Mouse (Mus musculus) embryonic facial prominence, embryonic 13.5 days (tissue): ENCODE results near the gene Kmt2d. TPM values are rescaled to one million over a fixed set of nuclear protein-coding genes. Genes with fewer than 3 reads are reported as not detected.

Experiments
- ATAC-seq: fragments of 200-750 bp; cut with Nextera tagmentation; 2 replicates; pipeline ENCODE4 v1.8.0; 2017; ENCODE audit warnings: low read depth; ENCODE audit not compliant: insufficient number of reproducible peaks, insufficient read depth, low FRiP score, low TSS enrichment
- H3K27ac ChIP-seq: fragments of 300-500 bp; sonication (generic); 2 replicates; pipeline ENCODE4 v1.5.1; 2015; ENCODE audit warnings: moderate library complexity, mild to moderate bottlenecking, inconsistent platforms
- H3K27me3 ChIP-seq: fragments of 300-500 bp; sonication (generic); 2 replicates; pipeline ENCODE4 v1.6.1; 2015; ENCODE audit warnings: mild to moderate bottlenecking, inconsistent platforms
- H3K36me3 ChIP-seq: fragments of 300-500 bp; sonication (generic); 2 replicates; pipeline ENCODE4 v1.6.1; 2015; ENCODE audit warnings: mild to moderate bottlenecking, inconsistent platforms
- H3K4me1 ChIP-seq: fragments of 300-500 bp; sonication (generic); 2 replicates; pipeline ENCODE4 v1.6.1; 2015; ENCODE audit warnings: inconsistent platforms
- H3K4me2 ChIP-seq: fragments of 300-500 bp; sonication (generic); 2 replicates; pipeline ENCODE4 v1.6.1; 2015; ENCODE audit warnings: moderate library complexity, mild to moderate bottlenecking, inconsistent platforms
- H3K4me3 ChIP-seq: fragments of 300-500 bp; sonication (generic); 2 replicates; pipeline ENCODE4 v1.5.1; 2015; ENCODE audit warnings: mild to moderate bottlenecking, inconsistent platforms
- H3K9ac ChIP-seq: fragments of 300-500 bp; sonication (generic); 2 replicates; pipeline ENCODE4 v1.6.1; 2015; ENCODE audit warnings: mild to moderate bottlenecking, inconsistent platforms
- H3K9me3 ChIP-seq: fragments of 300-500 bp; sonication (generic); 2 replicates; pipeline ENCODE4 v1.6.1; 2016; ENCODE audit warnings: inconsistent platforms
- WGBS: fragments of 180-500 bp; shearing (Covaris S2); methylation state at CpG from one replicate; pipeline ENCODE4 v1.1.7; 2015; ENCODE audit warnings: mixed read lengths; 5-methylcytosine and 5-hydroxymethylcytosine counted together
- polyA plus RNA-seq: library from polyadenylated mRNA; unstranded; fragments of >200 nt; fragmentation: Nextera tagmentation; extraction: Ambion mirVana; gene quantifications from 2 replicates; pipeline ENCODE4 v1.2.1, GENCODE M21; 2015

Gene Kmt2d
- polyA plus RNA-seq, 1 experiment from 2014 or later: 15.2 TPM

DNA sequence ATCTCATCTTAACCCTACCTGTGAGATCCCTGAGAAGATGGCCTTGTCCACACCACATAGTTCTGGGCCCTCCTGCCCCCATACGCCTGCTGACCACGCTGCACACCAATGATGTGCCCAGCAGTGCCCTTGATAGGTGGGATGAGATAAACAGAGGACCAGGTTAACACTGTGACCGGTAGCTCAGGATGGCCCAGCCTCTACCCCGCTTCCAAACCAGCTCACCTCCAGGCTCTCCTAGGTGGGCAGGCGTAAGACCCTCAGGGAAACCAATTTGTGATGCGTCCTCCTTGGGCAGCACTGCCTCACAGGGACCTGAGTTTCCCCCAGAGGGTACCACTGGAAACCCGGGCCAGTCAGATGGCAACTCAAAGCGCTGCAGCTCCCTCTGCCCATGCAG, 5.2 kb downstream of the Kmt2d start:
- Histone ChIP-seq H3K9ac (peak overlapping the region; percentile 32; the same call in 1 of the 2 replicates), H3K4me1 (peaks cover 33% of the 10 kb centered on the region), H3K27ac (no peak overlapping the region), H3K4me2 (no peak overlapping the region), H3K4me3 (no peak overlapping the region), H3K36me3 (peaks cover 60% of the 10 kb centered on the region), H3K27me3 (no peaks in the 10 kb centered on the region), H3K9me3 (no peaks in the 10 kb centered on the region)
- no peak for ATAC-seq
- 95% methylated on average over 8 of the region's 8 CpGs for WGBS

GRCm38 (mm10) chr15:98864951-98865350, 6.1 kb downstream of the Kmt2d start:
- Histone ChIP-seq H3K4me2 (no peak overlapping the region), H3K27me3 (no peaks in the 10 kb centered on the region), H3K4me1 (peaks cover 32% of the 10 kb centered on the region), H3K9me3 (no peaks in the 10 kb centered on the region), H3K36me3 (peaks cover 68% of the 10 kb centered on the region), H3K4me3 (no peak overlapping the region), H3K27ac (no peak overlapping the region), H3K9ac (no peak overlapping the region)
- WGBS: 90% methylated on average over 6 of the region's 6 CpGs
- ATAC-seq: no peak

DNA sequence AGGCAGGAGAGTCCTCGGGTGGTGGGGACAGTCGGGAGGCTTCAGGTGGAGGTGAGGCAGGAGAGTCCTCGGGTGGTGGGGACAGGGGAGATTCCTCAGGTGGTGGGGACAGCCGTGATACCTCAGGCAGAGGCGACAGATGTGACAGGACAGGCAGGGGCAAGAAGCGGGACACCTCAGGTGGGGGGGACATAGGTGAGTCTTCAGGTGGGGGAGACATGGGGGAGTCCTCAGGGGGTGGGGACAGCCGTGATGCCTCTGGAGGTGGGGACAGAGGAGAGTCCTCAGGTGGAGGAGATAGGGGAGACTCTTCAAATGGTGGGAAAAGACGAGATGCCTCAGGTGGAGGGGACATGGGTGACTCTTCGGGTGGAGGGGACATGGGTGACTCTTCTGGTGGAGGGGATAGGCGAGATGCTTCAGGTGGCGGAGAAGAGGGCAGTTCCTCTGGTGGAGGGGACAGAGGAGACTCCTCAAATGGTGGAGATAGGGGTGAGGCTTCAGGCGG, 7.5 kb downstream of the Kmt2d start:
- Histone ChIP-seq H3K4me2 (no peak overlapping the region), H3K27me3 (no peaks in the 10 kb centered on the region), H3K36me3 (peaks cover 83% of the 10 kb centered on the region), H3K27ac (no peak overlapping the region), H3K4me3 (no peak overlapping the region), H3K9ac (no peak overlapping the region), H3K9me3 (no peaks in the 10 kb centered on the region), H3K4me1 (peaks cover 17% of the 10 kb centered on the region)
- 89% methylated on average over 12 of the region's 12 CpGs for WGBS
- ATAC-seq: no peak

GRCm38 (mm10) chr15:98861701-98862410, 9.1 kb downstream of the Kmt2d start:
- no peak overlapping the region for H3K9ac ChIP-seq
- H3K27me3 ChIP-seq: no peaks in the 10 kb centered on the region
- ATAC-seq: no peak
- no peak overlapping the region for H3K4me3 ChIP-seq
- H3K27ac ChIP-seq: no peak overlapping the region
- peaks cover under 1% of the 10 kb centered on the region for H3K4me1 ChIP-seq
- H3K36me3 ChIP-seq: peaks cover 99% of the 10 kb centered on the region
- no peak overlapping the region for H3K4me2 ChIP-seq
- WGBS: 84% methylated on average over 21 of the region's 21 CpGs
- H3K9me3 ChIP-seq: no peaks in the 10 kb centered on the region

GRCm38 (mm10) chr15:98860921-98861320, 10.1 kb downstream of the Kmt2d start:
- ATAC-seq: no peak
- H3K27me3 ChIP-seq: no peaks in the 10 kb centered on the region
- H3K9ac ChIP-seq: no peak overlapping the region
- 96% methylated on average over 18 of the region's 18 CpGs for WGBS
- no peaks in the 10 kb centered on the region for H3K4me1 ChIP-seq
- H3K4me2 ChIP-seq: no peak overlapping the region
- no peaks in the 10 kb centered on the region for H3K9me3 ChIP-seq
- no peak overlapping the region for H3K4me3 ChIP-seq
- H3K36me3 ChIP-seq: peaks cover 100% of the 10 kb centered on the region
- H3K27ac ChIP-seq: no peak overlapping the region

- H3K9me3 ChIP-seq: no peaks in the 10 kb centered on the region
- no peaks in the 10 kb centered on the region for H3K27me3 ChIP-seq
- ATAC-seq: no peak
- no peaks in the 10 kb centered on the region for H3K4me1 ChIP-seq
- whole genome bisulfite sequencing: 85% methylated on average over 9 of the region's 9 CpGs
- H3K9ac ChIP-seq: no peak overlapping the region
- no peak overlapping the region for H3K27ac ChIP-seq
- H3K4me2 ChIP-seq: no peak overlapping the region
- H3K36me3 ChIP-seq: peaks cover 100% of the 10 kb centered on the region
- H3K4me3 ChIP-seq: no peak overlapping the region
Measured at GRCm38 (mm10) chr15:98859319-98860043, 11.5 kb downstream of the Kmt2d start.

DNA sequence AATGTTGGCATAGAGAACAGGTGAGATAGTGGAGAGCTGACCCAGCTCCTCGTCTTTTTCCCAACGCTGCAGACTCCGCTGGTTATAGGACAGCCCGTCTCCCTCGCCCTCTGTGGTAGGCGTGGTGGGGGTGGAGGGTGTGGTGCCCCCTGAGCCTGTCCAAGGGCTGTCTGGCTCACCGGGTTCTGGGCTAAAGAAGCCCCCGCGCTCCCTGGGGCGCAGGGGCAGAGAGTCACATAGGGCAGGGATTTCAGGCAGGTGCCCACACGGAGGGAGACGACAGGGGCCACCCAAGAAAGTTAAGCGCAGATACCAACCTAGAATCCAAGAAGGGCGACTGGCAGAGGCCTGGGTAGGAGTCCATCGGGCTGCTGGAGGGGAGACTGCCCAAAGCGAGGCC, 16.8 kb downstream of the Kmt2d start:
- ATAC-seq: no peak
- H3K4me2 ChIP-seq: no peak overlapping the region
- no peak overlapping the region for H3K9ac ChIP-seq
- 94% methylated on average over 16 of the region's 16 CpGs for WGBS
- no peaks in the 10 kb centered on the region for H3K9me3 ChIP-seq
- peaks cover 100% of the 10 kb centered on the region for H3K36me3 ChIP-seq
- no peak overlapping the region for H3K27ac ChIP-seq
- no peaks in the 10 kb centered on the region for H3K27me3 ChIP-seq
- H3K4me1 ChIP-seq: no peaks in the 10 kb centered on the region
- H3K4me3 ChIP-seq: no peak overlapping the region

- 93% methylated on average over 28 of the region's 28 CpGs for WGBS
- Histone ChIP-seq H3K9ac (no peak overlapping the region), H3K27ac (no peak overlapping the region)
Measured at GRCm38 (mm10) chr15:98853161-98853937, 17.7 kb downstream of the Kmt2d start.

GRCm38 (mm10) chr15:98852733-98853132, 18.3 kb downstream of the Kmt2d start:
- no peak overlapping the region for H3K4me2 ChIP-seq
- no peak overlapping the region for H3K4me3 ChIP-seq
- peaks cover 100% of the 10 kb centered on the region for H3K36me3 ChIP-seq
- H3K9ac ChIP-seq: no peak overlapping the region
- H3K27ac ChIP-seq: no peak overlapping the region
- ATAC-seq: no peak
- H3K4me1 ChIP-seq: no peaks in the 10 kb centered on the region
- H3K9me3 ChIP-seq: no peaks in the 10 kb centered on the region
- no peaks in the 10 kb centered on the region for H3K27me3 ChIP-seq
- 89% methylated on average over 9 of the region's 9 CpGs for WGBS

More at GRCm38 (mm10) chr15:98853161-98853937, 17.7 kb downstream of the Kmt2d start:
- H3K27me3 ChIP-seq: no peaks in the 10 kb centered on the region
- H3K4me1 ChIP-seq: no peaks in the 10 kb centered on the region
- no peak for ATAC-seq
- H3K4me2 ChIP-seq: no peak overlapping the region
- H3K36me3 ChIP-seq: peaks cover 100% of the 10 kb centered on the region
- H3K4me3 ChIP-seq: no peak overlapping the region
- H3K9me3 ChIP-seq: no peaks in the 10 kb centered on the region

DNA sequence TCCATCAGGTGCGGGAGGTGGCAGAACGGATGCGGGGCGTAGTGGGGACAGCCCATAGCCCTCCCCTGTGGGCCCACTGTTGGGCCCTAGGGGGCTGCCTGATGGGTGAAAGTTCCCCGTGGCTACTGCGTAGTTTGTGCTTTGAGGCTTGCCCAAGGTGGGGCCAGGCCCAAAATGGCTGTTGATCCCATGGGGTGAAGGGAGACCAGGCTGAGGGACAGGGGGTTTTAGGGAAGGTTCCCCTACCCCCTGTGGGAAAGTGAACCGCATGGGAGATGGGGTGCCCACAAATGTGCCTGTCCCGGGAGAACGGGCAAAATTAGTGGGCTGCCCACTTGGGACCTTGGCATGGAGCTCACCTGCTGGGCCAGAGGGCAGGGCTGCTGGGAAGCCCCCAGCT, 18.9 kb downstream of the Kmt2d start:
- WGBS: 91% methylated on average over 9 of the region's 9 CpGs
- Histone ChIP-seq H3K27me3 (no peaks in the 10 kb centered on the region), H3K27ac (no peak overlapping the region), H3K9me3 (no peaks in the 10 kb centered on the region), H3K4me2 (no peak overlapping the region), H3K4me1 (no peaks in the 10 kb centered on the region), H3K4me3 (no peak overlapping the region), H3K9ac (no peak overlapping the region), H3K36me3 (peaks cover 100% of the 10 kb centered on the region)
- no peak for ATAC-seq

DNA sequence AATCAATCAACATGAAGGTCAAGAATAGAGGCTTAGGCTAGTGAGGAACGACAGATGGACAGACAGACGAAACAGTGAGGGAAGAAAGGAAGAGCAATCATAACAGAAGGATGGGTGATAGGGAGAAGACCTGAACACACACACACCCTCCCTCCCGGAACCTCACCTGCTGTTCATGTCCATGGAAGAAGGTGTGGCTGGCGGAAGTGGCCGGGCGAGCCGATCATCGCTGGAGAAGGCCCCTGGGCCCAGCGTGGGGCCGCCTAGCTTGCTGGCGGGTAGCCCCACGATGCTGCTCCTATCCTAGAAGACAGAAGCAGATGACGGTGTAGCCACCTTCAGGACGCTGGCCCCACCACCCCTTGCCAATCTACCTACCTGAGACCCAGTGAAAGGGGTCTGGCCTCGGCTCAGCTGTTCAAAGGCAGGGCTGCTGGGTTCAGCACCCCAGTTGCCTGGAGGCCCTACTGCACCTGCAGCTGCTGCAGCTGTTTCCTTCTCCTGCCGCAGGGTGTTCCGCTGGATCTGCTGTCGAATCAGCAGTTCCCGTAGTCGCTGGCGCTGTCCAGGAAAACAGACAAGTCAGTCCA, 19.7 kb downstream of the Kmt2d start:
- H3K4me3 ChIP-seq: no peak overlapping the region
- H3K27me3 ChIP-seq: no peaks in the 10 kb centered on the region
- H3K27ac ChIP-seq: no peak overlapping the region
- no peaks in the 10 kb centered on the region for H3K4me1 ChIP-seq
- H3K4me2 ChIP-seq: no peak overlapping the region
- WGBS: 91% methylated on average over 21 of the region's 21 CpGs
- no peak overlapping the region for H3K9ac ChIP-seq
- no peaks in the 10 kb centered on the region for H3K9me3 ChIP-seq
- peaks cover 100% of the 10 kb centered on the region for H3K36me3 ChIP-seq
- no peak for ATAC-seq
